Mouse (Mus musculus): ENCODE measurements around the gene Akr1cl.

- TF ChIP-seq CTCF (IDR thresholded peaks at IDR 0.05; ENCODE audit: low read depth) = no peak
- no peak for TF ChIP-seq EP300 (IDR thresholded peaks at IDR 0.05; ENCODE audit: low read depth)
Observed at GRCm38 (mm10) chr1:65004526-65004925, 28.0 kb downstream of the Akr1cl start.

Data from liver, postnatal 0 days (tissue).